Mouse (Mus musculus): ENCODE measurements around the gene Slc52a3. TPM values are rescaled to one million over a fixed set of nuclear protein-coding genes. Genes with fewer than 3 reads are reported as not detected.
A peak's percentile ranks its signal among the peaks of the same experiment; 100 is the strongest.

The Slc52a3 gene
- polyA plus RNA-seq, 1 experiment from 2014 or later, result 1.4 TPM

GRCm38 (mm10) chr2:152029252-152030082 lies 33.2 kb downstream of the Slc52a3 start:
- peak overlapping the region; percentile 66 for H3K9ac ChIP-seq (replicated peaks)
- peak overlapping the region; percentile 97 for H3K4me2 ChIP-seq
- peak overlapping the region; percentile 63 for H3K4me3 ChIP-seq (replicated peaks)
- ATAC-seq (ENCODE audit: low FRiP score), result peak; percentile 95
- peaks cover 2% of the 10 kb centered on the region; the same call in 1 of the 2 replicates for H3K27me3 ChIP-seq (replicated peaks)
- H3K4me1 ChIP-seq, result peaks cover 11% of the 10 kb centered on the region
- under 1% methylated on average over 52 of the region's 54 CpGs for WGBS
- H3K9me3 ChIP-seq (replicated peaks), result no peaks in the 10 kb centered on the region
- peak overlapping the region; percentile 76 for H3K27ac ChIP-seq (replicated peaks)
- H3K36me3 ChIP-seq, result no peaks in the 10 kb centered on the region

- H3K27me3 ChIP-seq (replicated peaks), result peaks cover 2% of the 10 kb centered on the region; the same call in 1 of the 2 replicates
- no peak overlapping the region for H3K4me3 ChIP-seq (replicated peaks)
- no peak for ATAC-seq (ENCODE audit: low FRiP score)
- H3K36me3 ChIP-seq, result no peaks in the 10 kb centered on the region
- no peak overlapping the region for H3K27ac ChIP-seq (replicated peaks)
- H3K9me3 ChIP-seq (replicated peaks), result 0 out of 2 replicates have a peak, but pooled peaks cover 6% of the 10 kb centered on the region
- H3K4me2 ChIP-seq, result no peak overlapping the region
- 89% methylated on average over 5 of the region's 5 CpGs for WGBS
- no peak overlapping the region for H3K9ac ChIP-seq (replicated peaks)
- H3K4me1 ChIP-seq, result peaks cover 5% of the 10 kb centered on the region
Measured at GRCm38 (mm10) chr2:152030986-152031385, 34.7 kb downstream of the Slc52a3 start.

- Histone ChIP-seq H3K4me2 (no peak overlapping the region), H3K27me3 (replicated peaks) (peaks cover 6% of the 10 kb centered on the region; the same call in 1 of the 2 replicates), H3K27ac (replicated peaks) (no peak overlapping the region), H3K4me1 (no peaks in the 10 kb centered on the region), H3K36me3 (no peaks in the 10 kb centered on the region), H3K9me3 (replicated peaks) (0 out of 2 replicates have a peak, but pooled peaks cover 8% of the 10 kb centered on the region), H3K4me3 (replicated peaks) (no peak overlapping the region), H3K9ac (replicated peaks) (no peak overlapping the region)
- ATAC-seq (ENCODE audit: low FRiP score), result no peak
Measured at GRCm38 (mm10) chr2:152040101-152040500, 43.8 kb downstream of the Slc52a3 start.

- WGBS, result 2% methylated on average over 25 of the region's 25 CpGs
- Histone ChIP-seq H3K9ac (replicated peaks) (no peak overlapping the region), H3K4me3 (replicated peaks) (no peak overlapping the region), H3K4me1 (peaks cover 47% of the 10 kb centered on the region), H3K27ac (replicated peaks) (peak overlapping the region; percentile 68), H3K4me2 (peak overlapping the region; percentile 97), H3K27me3 (replicated peaks) (no peaks in the 10 kb centered on the region; the same call in 1 of the 2 replicates), H3K9me3 (replicated peaks) (no peaks in the 10 kb centered on the region), H3K36me3 (no peaks in the 10 kb centered on the region)
- ATAC-seq (ENCODE audit: low FRiP score), result peak; percentile 15; the same call in 1 of the 2 replicates
Measured at GRCm38 (mm10) chr2:152047116-152048002, 51.0 kb downstream of the Slc52a3 start.

GRCm38 (mm10) chr2:152048003-152048980 lies 52.0 kb downstream of the Slc52a3 start:
- peak; percentile 56; the same call in 1 of the 2 replicates for ATAC-seq (ENCODE audit: low FRiP score)
- peak overlapping the region; percentile 97 for H3K4me2 ChIP-seq
- no peaks in the 10 kb centered on the region for H3K36me3 ChIP-seq
- H3K9ac ChIP-seq (replicated peaks), result peak overlapping the region; percentile 68
- WGBS, result under 1% methylated on average over 71 of the region's 82 CpGs
- no peaks in the 10 kb centered on the region; the same call in 1 of the 2 replicates for H3K27me3 ChIP-seq (replicated peaks)
- H3K27ac ChIP-seq (replicated peaks), result peak overlapping the region; percentile 68
- H3K9me3 ChIP-seq (replicated peaks), result no peaks in the 10 kb centered on the region
- peaks cover 47% of the 10 kb centered on the region for H3K4me1 ChIP-seq
- H3K4me3 ChIP-seq (replicated peaks), result peak overlapping the region; percentile 51

- WGBS, result under 1% methylated on average over 24 of the region's 24 CpGs
- H3K4me1 ChIP-seq, result peaks cover 47% of the 10 kb centered on the region
- no peaks in the 10 kb centered on the region for H3K9me3 ChIP-seq (replicated peaks)
- peaks cover 2% of the 10 kb centered on the region; the same call in 1 of the 2 replicates for H3K27me3 ChIP-seq (replicated peaks)
- H3K4me3 ChIP-seq (replicated peaks), result peak overlapping the region; percentile 51
- peak overlapping the region; percentile 68 for H3K27ac ChIP-seq (replicated peaks)
- no peaks in the 10 kb centered on the region for H3K36me3 ChIP-seq
- H3K9ac ChIP-seq (replicated peaks), result peak overlapping the region; percentile 68
- ATAC-seq (ENCODE audit: low FRiP score), result peak; percentile 23; the same call in 1 of the 2 replicates
- peak overlapping the region; percentile 97 for H3K4me2 ChIP-seq
Measured at GRCm38 (mm10) chr2:152048981-152049441, 52.7 kb downstream of the Slc52a3 start.

- H3K4me2 ChIP-seq, result peak overlapping the region; percentile 97
- 7% methylated on average over 13 of the region's 13 CpGs for WGBS
- no peak for ATAC-seq (ENCODE audit: low FRiP score)
- peaks cover 47% of the 10 kb centered on the region for H3K4me1 ChIP-seq
- peak overlapping the region; percentile 68 for H3K27ac ChIP-seq (replicated peaks)
- H3K27me3 ChIP-seq (replicated peaks), result 0 out of 2 replicates have a peak, but pooled peaks cover 7% of the 10 kb centered on the region
- H3K4me3 ChIP-seq (replicated peaks), result no peak overlapping the region
- H3K9me3 ChIP-seq (replicated peaks), result no peaks in the 10 kb centered on the region
- H3K9ac ChIP-seq (replicated peaks), result peak overlapping the region; percentile 68; the same call in 1 of the 2 replicates
- H3K36me3 ChIP-seq, result no peaks in the 10 kb centered on the region
Measured at GRCm38 (mm10) chr2:152049611-152050270, 53.4 kb downstream of the Slc52a3 start.

- ATAC-seq (ENCODE audit: low FRiP score), result peak; percentile 47; the same call in 1 of the 2 replicates
- peaks cover 47% of the 10 kb centered on the region for H3K4me1 ChIP-seq
Measured at GRCm38 (mm10) chr2:152050316-152050715, 54.0 kb downstream of the Slc52a3 start.

GRCm38 (mm10) chr2:152051985-152052384 lies 55.7 kb downstream of the Slc52a3 start:
- Histone ChIP-seq H3K4me2 (no peak overlapping the region), H3K36me3 (no peaks in the 10 kb centered on the region), H3K9ac (replicated peaks) (0 out of 2 replicates have a peak overlapping the region, but pooled peaks have one; percentile 7), H3K4me3 (replicated peaks) (no peak overlapping the region), H3K4me1 (peaks cover 52% of the 10 kb centered on the region), H3K27ac (replicated peaks) (peak overlapping the region; percentile 9; the same call in 1 of the 2 replicates), H3K27me3 (replicated peaks) (0 out of 2 replicates have a peak, but pooled peaks cover 7% of the 10 kb centered on the region), H3K9me3 (replicated peaks) (no peaks in the 10 kb centered on the region)
- WGBS, result 48% methylated on average over 3 of the region's 3 CpGs
- ATAC-seq (ENCODE audit: low FRiP score), result no peak

More at GRCm38 (mm10) chr2:152050316-152050715, 54.0 kb downstream of the Slc52a3 start:
- H3K4me2 ChIP-seq, result peak overlapping the region; percentile 97
- no peak overlapping the region for H3K9ac ChIP-seq (replicated peaks)
- H3K27ac ChIP-seq (replicated peaks), result peak overlapping the region; percentile 68
- 4% methylated on average over 7 of the region's 7 CpGs for WGBS
- 0 out of 2 replicates have a peak, but pooled peaks cover 7% of the 10 kb centered on the region for H3K27me3 ChIP-seq (replicated peaks)
- no peaks in the 10 kb centered on the region for H3K36me3 ChIP-seq
- no peak overlapping the region for H3K4me3 ChIP-seq (replicated peaks)
- no peaks in the 10 kb centered on the region for H3K9me3 ChIP-seq (replicated peaks)

- ATAC-seq (ENCODE audit: low FRiP score), result no peak
- Histone ChIP-seq H3K9me3 (replicated peaks) (no peaks in the 10 kb centered on the region), H3K4me1 (peaks cover 18% of the 10 kb centered on the region), H3K9ac (replicated peaks) (no peak overlapping the region), H3K4me2 (no peak overlapping the region), H3K27ac (replicated peaks) (no peak overlapping the region), H3K36me3 (no peaks in the 10 kb centered on the region), H3K27me3 (replicated peaks) (0 out of 2 replicates have a peak, but pooled peaks cover 7% of the 10 kb centered on the region), H3K4me3 (replicated peaks) (no peak overlapping the region)
- 67% methylated on average over 1 of the region's 1 CpGs for WGBS
Measured at GRCm38 (mm10) chr2:152055406-152055805, 59.1 kb downstream of the Slc52a3 start.
